Mouse (Mus musculus) heart, embryonic 10.5 days (tissue): ENCODE measurements at regions not wholly inside any gene's neighbourhood (a gene's known extent, or its start where the extent isn't known, plus 50 kb on each side); places are given as distances from the start of the nearest gene placed in this dataset.

ENCODE experiments used
- DNase-seq: peaks from one replicate; pipeline ENCODE4 v3.0.0-alpha.2; 2017; ENCODE audit warnings: low spot score
- H3K27ac ChIP-seq: fragments of 300-500 bp; sonication (generic); 2 replicates; pipeline ENCODE4 v1.5.1; 2016; ENCODE audit warnings: mild to moderate bottlenecking
- H3K27me3 ChIP-seq: fragments of 300-500 bp; sonication (generic); 2 replicates; pipeline ENCODE4 v1.6.1; 2016; ENCODE audit warnings: mild to moderate bottlenecking; ENCODE audit not compliant: poor library complexity, insufficient read depth, severe bottlenecking
- H3K36me3 ChIP-seq: fragments of 300-500 bp; sonication (generic); 2 replicates; pipeline ENCODE4 v1.6.1; 2016; ENCODE audit warnings: mild to moderate bottlenecking, moderate library complexity
- H3K4me1 ChIP-seq: fragments of 300-500 bp; sonication (generic); 2 replicates; pipeline ENCODE4 v1.6.1; 2016; ENCODE audit warnings: mild to moderate bottlenecking
- H3K4me3 ChIP-seq: fragments of 300-500 bp; sonication (generic); 2 replicates; pipeline ENCODE4 v1.5.1; 2016; ENCODE audit warnings: mild to moderate bottlenecking, moderate library complexity
- H3K9me3 ChIP-seq: fragments of 300-500 bp; sonication (generic); 2 replicates; pipeline ENCODE4 v1.6.1; 2016; ENCODE audit warnings: mild to moderate bottlenecking, moderate library complexity
- WGBS: fragments of 180-500 bp; shearing (Covaris S2); methylation state at CpG from one replicate; pipeline ENCODE4 v1.1.7; 2016; 5-methylcytosine and 5-hydroxymethylcytosine counted together

DNA sequence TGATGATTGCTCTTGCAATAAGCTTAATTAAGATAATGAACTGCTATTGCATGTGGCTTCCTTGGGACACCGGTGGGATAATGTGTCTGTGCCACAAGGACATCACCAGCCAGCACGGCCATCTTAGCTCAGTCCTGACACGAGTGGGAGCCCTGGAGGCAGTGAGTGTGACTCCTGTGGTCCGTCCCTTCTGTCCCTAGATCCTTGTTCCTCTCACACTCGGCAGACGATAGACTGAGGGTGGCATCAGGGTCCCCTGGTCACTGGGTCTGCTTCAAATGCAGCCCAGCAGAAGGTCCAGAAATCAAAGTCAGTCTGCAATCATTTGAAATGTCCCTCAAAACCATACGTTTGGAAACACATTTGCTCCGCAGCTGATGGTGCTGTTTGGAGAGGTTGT, 162.4 kb downstream of the Evx1 start:
- 81% methylated on average over 8 of the region's 8 CpGs for WGBS
- no peak overlapping the region for H3K27ac ChIP-seq
- no peaks in the 10 kb centered on the region for H3K9me3 ChIP-seq
- no peaks in the 10 kb centered on the region for H3K36me3 ChIP-seq
- H3K4me1 ChIP-seq: peaks cover 8% of the 10 kb centered on the region
- DNase-seq: peak; percentile 58
- 0 out of 2 replicates have a peak, but pooled peaks cover 3% of the 10 kb centered on the region for H3K27me3 ChIP-seq
- no peak overlapping the region for H3K4me3 ChIP-seq

DNA sequence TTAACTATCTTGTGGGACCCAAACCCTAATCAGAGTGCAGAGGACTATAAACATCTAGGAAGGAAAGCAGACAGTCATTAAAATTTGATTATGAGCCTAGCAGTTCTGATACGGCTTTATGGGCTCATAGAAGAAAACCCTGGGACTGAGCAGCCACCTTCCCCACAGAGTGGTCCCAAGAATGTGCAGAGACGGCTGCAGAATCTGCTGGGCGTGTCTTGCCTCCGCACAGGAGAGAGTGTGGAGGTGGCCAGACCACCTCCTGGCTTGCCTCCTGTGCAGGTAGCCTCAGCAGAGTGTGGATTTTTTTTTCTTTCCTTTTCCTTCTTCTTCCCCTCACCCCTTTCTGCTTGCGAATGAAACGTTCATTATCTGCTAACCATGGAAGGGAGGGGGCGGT, 163.3 kb downstream of the Hibadh start:
- Histone ChIP-seq H3K9me3 (no peaks in the 10 kb centered on the region), H3K27ac (no peak overlapping the region), H3K27me3 (0 out of 2 replicates have a peak, but pooled peaks cover 3% of the 10 kb centered on the region), H3K4me1 (peaks cover 10% of the 10 kb centered on the region), H3K36me3 (no peaks in the 10 kb centered on the region), H3K4me3 (no peak overlapping the region)
- 36% methylated on average over 7 of the region's 7 CpGs for WGBS
- DNase-seq: no peak

GRCm38 (mm10) chr6:52477380-52477779, 162.8 kb downstream of the Hibadh start:
- peaks cover 14% of the 10 kb centered on the region for H3K4me1 ChIP-seq
- H3K27me3 ChIP-seq: 0 out of 2 replicates have a peak, but pooled peaks cover 3% of the 10 kb centered on the region
- no peak overlapping the region for H3K27ac ChIP-seq
- WGBS: 61% methylated on average over 7 of the region's 7 CpGs
- H3K4me3 ChIP-seq: no peak overlapping the region
- H3K36me3 ChIP-seq: no peaks in the 10 kb centered on the region
- DNase-seq: no peak
- no peaks in the 10 kb centered on the region for H3K9me3 ChIP-seq

DNA sequence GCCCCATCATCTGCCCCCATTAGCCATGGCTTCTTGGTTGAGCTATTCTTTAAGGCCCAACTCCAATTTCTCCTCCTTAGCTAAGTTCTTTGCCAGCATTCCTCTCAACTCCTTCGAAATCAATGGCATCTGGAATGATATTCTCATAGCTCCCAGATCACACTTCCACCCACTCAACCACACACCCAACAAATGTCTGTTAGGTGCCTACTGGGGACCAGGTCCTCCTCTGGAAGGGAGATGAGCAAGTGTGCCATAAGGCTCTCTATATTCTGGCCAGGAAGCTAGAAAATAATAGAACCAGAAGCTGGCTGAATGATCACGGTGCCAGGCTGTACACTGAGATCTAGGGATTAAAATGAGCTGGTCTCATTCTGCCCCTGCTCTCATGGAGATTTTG, 161.6 kb downstream of the Hibadh start:
- H3K27ac ChIP-seq: no peak overlapping the region
- H3K4me1 ChIP-seq: peaks cover 15% of the 10 kb centered on the region
- 80% methylated on average over 2 of the region's 2 CpGs for WGBS
- H3K9me3 ChIP-seq: no peaks in the 10 kb centered on the region
- no peak overlapping the region for H3K4me3 ChIP-seq
- H3K36me3 ChIP-seq: no peaks in the 10 kb centered on the region
- DNase-seq: no peak
- 0 out of 2 replicates have a peak, but pooled peaks cover 3% of the 10 kb centered on the region for H3K27me3 ChIP-seq

DNA sequence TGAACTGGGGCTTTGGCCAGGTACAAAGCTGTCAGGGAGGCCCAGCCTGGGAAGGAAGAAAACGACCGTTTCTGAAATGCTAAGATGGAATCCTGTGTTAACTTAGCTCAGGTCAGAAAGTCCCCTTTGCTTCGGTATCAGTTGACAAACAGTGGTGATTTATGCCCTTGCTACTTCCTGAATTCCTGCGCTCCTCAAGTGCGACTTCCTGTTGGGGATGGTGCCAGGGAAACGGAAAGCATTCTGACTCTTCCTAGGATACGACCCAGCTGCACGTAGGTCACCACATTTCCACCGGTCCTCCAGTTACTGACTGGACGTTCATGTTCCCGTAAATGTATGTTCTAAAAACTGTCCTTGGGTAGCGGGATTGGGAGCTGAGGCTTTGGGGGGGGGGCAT, 161.0 kb downstream of the Hibadh start:
- Histone ChIP-seq H3K27me3 (no peaks in the 10 kb centered on the region), H3K4me3 (no peak overlapping the region), H3K9me3 (no peaks in the 10 kb centered on the region), H3K27ac (0 out of 2 replicates have a peak overlapping the region, but pooled peaks have one; percentile 23), H3K36me3 (no peaks in the 10 kb centered on the region), H3K4me1 (peaks cover 15% of the 10 kb centered on the region)
- 46% methylated on average over 12 of the region's 12 CpGs for WGBS
- no peak for DNase-seq

DNA sequence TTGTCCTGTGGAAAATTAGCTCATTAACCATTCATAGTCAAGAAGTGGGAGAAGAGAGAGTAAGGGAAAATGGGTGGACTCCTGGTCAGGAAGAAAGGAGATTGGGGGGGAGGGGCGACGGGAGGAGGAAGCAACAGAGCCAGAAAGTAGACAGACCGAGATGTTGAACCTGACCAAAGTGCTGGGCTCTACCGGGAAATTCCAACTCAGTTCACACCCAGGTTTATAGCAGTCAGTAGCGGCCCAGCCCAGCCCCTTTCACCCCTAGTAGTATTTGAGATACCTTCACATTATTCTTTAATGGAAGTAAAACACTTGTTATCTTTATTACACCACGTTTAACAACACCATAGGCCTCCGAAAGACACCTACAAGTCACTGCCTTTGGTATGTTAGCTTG, 158.2 kb downstream of the Hibadh start:
- H3K4me3 ChIP-seq: no peak overlapping the region
- H3K4me1 ChIP-seq: peaks cover 25% of the 10 kb centered on the region
- no peak overlapping the region for H3K27ac ChIP-seq
- no peaks in the 10 kb centered on the region for H3K36me3 ChIP-seq
- no peaks in the 10 kb centered on the region for H3K27me3 ChIP-seq
- 69% methylated on average over 7 of the region's 7 CpGs for WGBS
- no peak for DNase-seq
- H3K9me3 ChIP-seq: no peaks in the 10 kb centered on the region

- DNase-seq: no peak
- H3K4me3 ChIP-seq: no peak overlapping the region
- peak overlapping the region; percentile 23; the same call in 1 of the 2 replicates for H3K27ac ChIP-seq
- H3K9me3 ChIP-seq: no peaks in the 10 kb centered on the region
- H3K4me1 ChIP-seq: peaks cover 20% of the 10 kb centered on the region
- 64% methylated on average over 9 of the region's 9 CpGs for WGBS
- H3K36me3 ChIP-seq: no peaks in the 10 kb centered on the region
- no peaks in the 10 kb centered on the region for H3K27me3 ChIP-seq
Observed at GRCm38 (mm10) chr6:52486146-52486545, 154.0 kb downstream of the Hibadh start.

DNA sequence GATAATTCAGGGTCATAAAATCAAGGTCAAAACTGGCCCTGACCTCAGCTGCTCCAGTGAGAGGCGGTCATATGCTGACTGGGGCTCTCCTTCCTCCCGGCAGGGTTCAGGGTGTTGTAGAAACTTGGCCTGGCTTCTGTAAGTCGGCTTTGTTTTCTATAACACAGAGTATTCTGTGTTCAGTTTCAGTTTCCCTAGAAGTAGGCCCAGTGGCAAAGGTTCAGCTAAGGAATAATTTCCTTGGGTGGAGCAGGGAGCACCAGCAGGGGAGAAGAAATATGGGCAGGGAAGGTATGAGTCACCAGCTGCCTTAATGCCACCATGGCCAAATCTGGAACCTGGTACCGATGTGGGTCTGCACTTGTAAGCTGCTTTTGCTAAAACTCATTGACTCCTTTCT, 153.5 kb downstream of the Hibadh start:
- Histone ChIP-seq H3K4me3 (no peak overlapping the region), H3K27ac (peak overlapping the region; percentile 23; the same call in 1 of the 2 replicates), H3K9me3 (no peaks in the 10 kb centered on the region), H3K27me3 (no peaks in the 10 kb centered on the region), H3K36me3 (no peaks in the 10 kb centered on the region), H3K4me1 (peaks cover 20% of the 10 kb centered on the region)
- WGBS: 53% methylated on average over 4 of the region's 4 CpGs
- DNase-seq: no peak

GRCm38 (mm10) chr6:52487861-52488260, 152.3 kb downstream of the Hibadh start:
- H3K4me1 ChIP-seq: peaks cover 13% of the 10 kb centered on the region
- H3K9me3 ChIP-seq: no peaks in the 10 kb centered on the region
- H3K27me3 ChIP-seq: no peaks in the 10 kb centered on the region
- DNase-seq: peak; percentile 31
- H3K4me3 ChIP-seq: no peak overlapping the region
- 90% methylated on average over 5 of the region's 5 CpGs for WGBS
- no peak overlapping the region for H3K27ac ChIP-seq
- no peaks in the 10 kb centered on the region for H3K36me3 ChIP-seq

GRCm38 (mm10) chr6:52490264-52490775, 149.9 kb downstream of the Hibadh start:
- H3K9me3 ChIP-seq: no peaks in the 10 kb centered on the region
- H3K27ac ChIP-seq: no peak overlapping the region
- H3K36me3 ChIP-seq: no peaks in the 10 kb centered on the region
- peaks cover 13% of the 10 kb centered on the region for H3K4me1 ChIP-seq
- H3K27me3 ChIP-seq: no peaks in the 10 kb centered on the region
- no peak overlapping the region for H3K4me3 ChIP-seq
- peak; percentile 58 for DNase-seq
- WGBS: 74% methylated on average over 14 of the region's 14 CpGs

DNA sequence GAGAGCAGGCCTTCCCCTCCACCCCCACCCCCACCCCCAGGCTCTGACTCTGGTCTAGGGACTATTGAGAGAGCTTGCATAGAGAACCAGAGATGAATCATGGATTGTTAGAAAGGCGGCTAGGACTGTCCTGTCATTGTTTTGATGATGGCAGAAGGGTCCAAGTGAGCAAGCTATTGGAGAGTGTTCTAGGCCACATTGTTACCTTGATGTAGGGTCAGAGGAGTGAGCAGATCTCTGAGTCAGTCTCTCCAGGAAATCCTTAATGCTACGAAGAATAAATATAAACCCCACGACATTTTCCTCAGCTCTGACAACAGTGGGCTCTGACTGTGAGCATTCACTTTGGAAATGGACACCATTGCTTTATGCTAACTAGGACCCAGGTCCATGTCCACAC, 144.9 kb downstream of the Hibadh start:
- DNase-seq: peak; percentile 14
- Histone ChIP-seq H3K4me3 (no peak overlapping the region), H3K9me3 (no peaks in the 10 kb centered on the region), H3K27ac (no peak overlapping the region), H3K36me3 (no peaks in the 10 kb centered on the region), H3K4me1 (no peaks in the 10 kb centered on the region), H3K27me3 (no peaks in the 10 kb centered on the region)
- WGBS: 74% methylated on average over 3 of the region's 3 CpGs

DNA sequence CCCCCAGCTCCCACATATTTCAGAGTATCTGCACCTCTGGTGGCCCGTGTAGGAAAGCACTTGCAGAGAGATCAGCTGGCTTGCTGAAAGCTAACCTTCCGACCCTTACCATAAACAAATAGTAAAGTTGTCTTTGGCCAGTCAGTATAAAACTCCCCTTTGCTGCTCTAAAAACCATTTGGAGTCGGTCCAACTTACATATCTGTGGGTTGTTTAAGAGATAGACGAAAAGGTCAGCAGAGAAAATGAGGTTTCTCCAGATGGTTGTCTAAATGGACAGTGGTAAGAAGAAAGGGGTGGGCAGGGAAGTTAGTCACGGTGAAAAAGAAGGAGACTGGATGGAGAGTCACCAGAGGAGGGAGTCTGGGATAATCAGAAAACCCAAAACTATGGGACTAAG, 144.3 kb downstream of the Hibadh start:
- H3K36me3 ChIP-seq: no peaks in the 10 kb centered on the region
- no peak overlapping the region for H3K27ac ChIP-seq
- no peaks in the 10 kb centered on the region for H3K27me3 ChIP-seq
- 63% methylated on average over 5 of the region's 5 CpGs for WGBS
- H3K4me3 ChIP-seq: no peak overlapping the region
- DNase-seq: no peak
- no peaks in the 10 kb centered on the region for H3K9me3 ChIP-seq
- no peaks in the 10 kb centered on the region for H3K4me1 ChIP-seq
